Mouse (Mus musculus) telencephalon, adult 2 months (tissue): ENCODE measurements at regions not wholly inside any gene's neighbourhood (a gene's known extent, or its start where the extent isn't known, plus 50 kb on each side); places are given as distances from the start of the nearest gene placed in this dataset.
A peak's percentile ranks its signal among the peaks of the same experiment; 100 is the strongest.

Experiments used
- DNase-seq: peaks from one replicate; pipeline ENCODE4 v3.0.0-alpha.2; 2011; ENCODE audit warnings: low read depth, low spot score

- DNase-seq, result no peak
Measured at GRCm38 (mm10) chr9:92856410-92857083, 314.5 kb downstream of the Plod2 start.

GRCm38 (mm10) chr9:92865822-92866221, 323.8 kb downstream of the Plod2 start:
- DNase-seq, result no peak

GRCm38 (mm10) chr9:92878589-92878988, 336.6 kb downstream of the Plod2 start:
- DNase-seq, result peak; percentile 42

- no peak for DNase-seq
Measured at GRCm38 (mm10) chr9:92879812-92880211, 337.8 kb downstream of the Plod2 start.

GRCm38 (mm10) chr9:92882251-92882832, 340.3 kb downstream of the Plod2 start:
- no peak for DNase-seq

- DNase-seq, result no peak
Measured at GRCm38 (mm10) chr9:92890063-92890462, 348.0 kb downstream of the Plod2 start.

GRCm38 (mm10) chr9:92899733-92900132, 357.7 kb downstream of the Plod2 start:
- DNase-seq, result peak; percentile 69

- peak; percentile 24 for DNase-seq
Measured at GRCm38 (mm10) chr9:92907102-92907501, 365.1 kb downstream of the Plod2 start.

GRCm38 (mm10) chr9:92919396-92919795, 377.4 kb downstream of the Plod2 start:
- no peak for DNase-seq

GRCm38 (mm10) chr9:92930231-92930966, 388.4 kb downstream of the Plod2 start:
- no peak for DNase-seq

GRCm38 (mm10) chr9:92937802-92938201, 395.8 kb downstream of the Plod2 start:
- DNase-seq, result peak; percentile 67

- DNase-seq, result no peak
Measured at GRCm38 (mm10) chr9:92950092-92950491, 408.1 kb downstream of the Plod2 start.

- DNase-seq, result no peak
Measured at GRCm38 (mm10) chr9:92963275-92963674, 421.3 kb downstream of the Plod2 start.

GRCm38 (mm10) chr9:92991759-92992158, 449.7 kb downstream of the Plod2 start:
- DNase-seq, result no peak

GRCm38 (mm10) chr9:92996156-92996555, 454.1 kb downstream of the Plod2 start:
- peak; percentile 23 for DNase-seq

- no peak for DNase-seq
Measured at GRCm38 (mm10) chr9:93005182-93005953, 463.3 kb downstream of the Plod2 start.

GRCm38 (mm10) chr9:93008511-93009302, 466.7 kb downstream of the Plod2 start:
- DNase-seq, result peak; percentile 38

GRCm38 (mm10) chr9:93044298-93044912, 502.4 kb downstream of the Plod2 start:
- DNase-seq, result peak; percentile 38

- no peak for DNase-seq
Measured at GRCm38 (mm10) chr9:93072140-93072539, 530.1 kb downstream of the Plod2 start.

GRCm38 (mm10) chr9:93083114-93083513, 541.1 kb downstream of the Plod2 start:
- DNase-seq, result no peak
